Mouse (Mus musculus) yolk sac, embryonic 10.5 days (tissue): Measurements from ENCODE around the gene Kank4.
"Not testable (repeated sequence)": the region's sequence is repeated elsewhere in the genome, so short reads cannot be mapped to it uniquely, and the experiment has no call there.

Experiments used
- DNase-seq: peaks from one replicate; pipeline ENCODE4 v3.0.0-alpha.2; 2017; ENCODE audit warnings: low spot score

The Kank4 gene

DNA sequence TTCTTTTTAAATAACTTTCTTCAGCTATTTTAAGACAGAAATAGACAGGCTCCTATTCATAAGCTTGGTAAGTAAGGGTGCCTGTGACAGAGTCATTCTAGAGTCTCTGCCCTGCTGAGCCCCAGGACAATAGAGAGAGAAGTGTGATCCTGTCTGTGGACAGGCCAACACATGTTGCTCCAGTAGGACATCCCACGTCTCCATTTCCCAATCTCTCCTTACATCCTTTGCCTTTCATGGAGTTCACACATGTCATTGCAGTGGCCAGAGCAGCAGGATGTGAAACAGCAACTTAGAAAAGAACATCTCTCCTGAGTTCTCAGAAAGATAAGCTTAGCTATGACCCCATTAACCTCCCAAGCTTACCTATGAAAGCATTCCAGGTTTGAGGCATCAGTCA lies 14.4 kb upstream of the Kank4 start:
- no peak for DNase-seq

DNA sequence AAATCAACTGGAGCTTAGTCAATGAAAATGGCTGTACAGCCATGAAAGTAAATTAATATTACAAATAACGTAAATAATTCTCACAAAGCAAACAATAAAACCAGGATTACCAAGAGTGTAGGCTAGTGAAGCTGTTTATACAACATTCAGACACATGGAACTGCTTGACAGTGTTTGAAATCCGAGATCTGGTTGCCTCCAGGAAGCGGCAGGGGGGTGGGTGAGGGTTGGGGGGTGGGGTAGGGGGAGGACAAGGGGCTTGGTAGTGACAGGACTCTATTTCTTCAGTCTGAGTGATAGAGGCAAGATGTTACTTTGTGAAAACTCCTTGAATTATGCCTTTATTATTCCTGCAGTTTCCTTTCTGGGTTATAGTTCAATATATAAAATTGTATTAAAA lies 9.4 kb upstream of the Kank4 start:
- no peak for DNase-seq

DNA sequence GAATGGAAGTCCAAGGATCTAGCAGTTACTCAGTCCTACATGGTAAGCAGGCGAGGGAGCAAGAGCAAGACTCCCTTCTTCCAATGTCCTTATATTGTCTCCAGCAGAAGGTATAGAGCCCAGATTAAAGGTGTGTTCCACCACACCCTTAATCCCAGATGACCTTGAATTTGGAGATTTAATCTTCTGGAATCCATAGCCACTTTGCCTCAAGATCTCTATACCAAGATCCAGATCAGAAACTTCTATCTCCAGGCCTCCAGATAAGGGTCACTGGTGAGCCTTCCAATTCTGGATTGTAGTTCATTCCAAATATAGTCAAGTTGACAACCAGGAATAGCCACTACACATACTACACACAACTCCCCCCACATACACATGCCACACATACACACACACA lies 6.4 kb upstream of the Kank4 start, which contains the start of gene I0C0044D17Rik:
I0C0044D17Rik (minus strand) TSS at position 101 of the 400 bp plus-strand sequence.
- not testable (repeated sequence) for DNase-seq

- DNase-seq: no peak
Measured at GRCm38 (mm10) chr4:98823047-98823446, 5.7 kb upstream of the Kank4 start.

DNA sequence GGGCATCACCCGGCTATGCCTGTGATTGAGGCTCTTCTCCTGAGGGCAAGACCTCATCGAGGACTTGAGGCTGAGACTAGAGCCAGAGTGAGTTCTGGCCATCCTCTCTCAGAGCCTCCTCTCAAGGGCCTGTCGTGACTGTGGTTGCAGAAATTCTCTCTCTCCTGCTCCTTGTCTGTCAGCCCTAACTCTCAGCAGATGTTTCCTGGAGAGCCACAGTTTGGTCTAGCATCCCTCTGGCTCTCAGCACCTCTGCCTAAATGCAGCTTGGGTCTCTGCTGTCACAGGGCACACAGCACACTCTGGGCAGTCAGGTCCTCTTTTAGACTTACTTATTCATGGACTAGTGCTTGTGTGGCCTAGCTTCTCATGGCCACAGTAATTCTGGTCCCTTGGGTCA lies 5.1 kb upstream of the Kank4 start:
- no peak for DNase-seq

DNA sequence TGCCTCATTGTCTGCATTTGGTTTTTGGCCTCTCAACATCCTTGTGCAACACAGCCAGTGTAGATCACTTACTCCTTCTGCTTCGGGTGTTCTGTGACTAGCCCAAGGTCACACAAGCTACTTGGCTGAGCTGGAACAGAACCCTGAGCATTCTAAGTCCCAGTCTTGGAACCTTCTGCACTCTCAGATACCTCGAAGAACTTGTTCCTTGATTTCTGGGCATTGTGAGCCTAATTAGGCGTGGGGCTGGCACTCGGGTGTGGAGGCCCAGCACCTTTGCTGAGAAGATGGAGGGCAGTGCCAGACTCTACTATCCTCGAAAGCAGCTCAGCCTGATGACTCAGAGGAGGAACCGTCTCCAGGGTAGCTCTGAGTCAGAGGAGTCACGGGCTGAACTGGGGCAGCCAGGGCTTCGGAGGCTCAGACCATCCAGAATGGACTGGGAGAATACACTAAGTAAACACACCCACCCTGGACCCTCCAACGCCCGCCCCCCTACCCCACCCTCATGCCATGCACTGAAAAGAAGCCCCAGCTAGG lies 1.9 kb upstream of the Kank4 start:
- no peak for DNase-seq

DNA sequence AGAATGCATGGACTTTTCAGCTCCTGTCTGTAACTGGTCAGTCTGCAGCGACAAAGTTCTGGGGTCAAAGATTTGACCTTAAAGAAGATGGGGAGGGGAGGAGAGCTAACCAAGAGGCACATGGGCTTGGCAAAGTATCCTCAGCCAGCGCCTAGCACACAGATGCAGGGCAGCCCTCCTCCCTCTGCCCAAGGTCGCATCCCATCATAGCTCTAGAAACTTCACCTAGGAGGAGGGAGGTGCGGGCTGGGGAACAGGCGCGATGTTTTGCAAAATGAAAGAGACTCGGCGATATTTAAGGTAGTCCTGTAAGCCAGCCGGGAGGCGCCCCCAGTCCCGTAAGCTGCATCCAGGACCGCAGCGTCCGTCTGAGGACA lies 542 bp downstream of the Kank4 start:
- DNase-seq: no peak

- DNase-seq: no peak
Measured at GRCm38 (mm10) chr4:98806306-98806705, 11.0 kb downstream of the Kank4 start.

DNA sequence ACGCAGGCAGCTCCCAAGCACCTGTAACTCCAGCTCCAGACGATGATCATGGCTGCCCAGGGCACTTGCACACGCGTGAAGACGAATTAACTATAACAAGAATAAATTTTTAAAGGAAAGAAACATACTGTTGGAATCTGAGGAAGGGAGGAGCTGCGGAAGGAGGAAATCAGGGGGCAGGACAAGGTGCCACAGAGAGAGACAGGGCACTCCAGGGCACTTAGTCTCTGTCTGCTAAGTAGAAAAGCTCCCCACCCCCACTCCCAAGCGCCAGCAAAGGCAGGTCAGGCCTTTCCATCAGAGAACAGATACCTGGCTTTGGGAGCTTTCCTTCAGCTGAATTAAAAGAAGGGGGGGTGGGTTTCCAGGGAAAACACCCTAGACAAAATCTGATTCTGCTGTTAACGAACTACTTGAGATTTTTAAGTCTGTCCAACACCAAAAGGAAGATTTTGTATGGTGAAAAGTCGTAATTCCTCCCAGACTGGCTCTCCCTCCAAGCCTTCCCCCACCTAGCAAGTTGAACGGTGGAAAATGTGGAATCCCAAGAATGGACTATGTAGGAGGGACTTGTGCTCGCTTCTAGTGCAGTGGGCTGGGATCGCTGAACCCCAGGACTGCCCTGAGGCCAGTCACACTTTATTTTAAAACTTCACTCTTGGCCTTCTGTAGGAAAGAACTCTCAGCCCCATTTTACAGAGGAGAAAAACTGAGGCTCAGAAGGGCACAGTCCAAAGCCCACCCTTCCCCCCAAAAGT lies 11.9 kb downstream of the Kank4 start:
- peak; percentile 24 for DNase-seq

DNA sequence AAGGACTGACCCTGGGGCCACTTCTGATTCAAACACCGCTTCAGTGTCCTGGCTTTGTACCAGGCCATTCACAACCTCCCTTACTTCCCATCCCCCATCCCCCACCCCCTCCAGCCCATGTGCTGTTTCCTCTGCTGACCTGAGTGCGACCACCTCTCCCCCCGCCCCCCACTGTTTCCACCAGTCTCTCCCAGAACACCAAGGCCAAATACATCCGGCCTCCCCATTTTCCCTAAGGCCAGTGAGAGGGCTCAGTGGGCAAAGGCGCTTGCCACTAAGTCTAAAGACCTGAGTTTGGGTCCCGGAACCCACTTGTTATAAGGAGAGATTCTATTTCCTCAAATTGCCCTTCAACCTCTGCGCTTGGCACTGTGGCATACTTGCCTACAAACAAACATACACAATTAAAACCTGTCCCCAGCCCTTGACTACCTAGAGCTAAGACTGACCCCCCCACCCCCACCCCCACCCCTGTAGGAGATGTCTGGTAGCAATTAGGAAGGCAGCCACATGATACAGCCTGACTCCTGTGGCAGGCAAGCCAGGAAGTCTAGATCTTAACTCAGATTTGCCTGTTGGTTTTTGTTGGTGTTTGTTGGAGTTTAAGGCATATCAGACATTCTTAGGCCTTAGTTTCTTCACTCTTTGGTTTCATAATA lies 12.7 kb downstream of the Kank4 start:
- DNase-seq: no peak

- no peak for DNase-seq
Measured at GRCm38 (mm10) chr4:98801775-98802174, 15.6 kb downstream of the Kank4 start.

- DNase-seq: no peak
Measured at GRCm38 (mm10) chr4:98800824-98801223, 16.5 kb downstream of the Kank4 start.

- no peak for DNase-seq
Measured at GRCm38 (mm10) chr4:98796591-98797341, 20.6 kb downstream of the Kank4 start.

DNA sequence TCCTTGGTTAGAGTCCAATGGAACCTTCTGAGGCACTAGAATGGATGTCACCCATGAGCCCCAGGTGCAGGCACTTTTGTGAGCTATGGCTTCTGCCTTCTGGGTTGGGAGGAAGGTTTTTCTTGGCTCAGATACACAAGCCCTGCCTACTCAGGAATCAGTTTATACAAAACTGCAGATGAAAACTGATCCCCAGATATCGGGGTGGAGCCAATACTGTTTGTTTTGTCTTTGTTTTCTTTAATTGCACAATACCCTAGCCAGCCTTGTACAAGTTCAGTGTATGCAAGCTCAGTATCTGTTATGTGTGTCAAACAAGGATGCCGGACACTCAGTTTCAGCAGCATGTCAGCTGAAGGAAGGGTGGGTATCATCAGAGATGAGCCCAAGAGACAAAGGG lies 22.1 kb downstream of the Kank4 start:
- DNase-seq: no peak

GRCm38 (mm10) chr4:98793486-98793885 lies 23.9 kb downstream of the Kank4 start:
- DNase-seq: no peak

- no peak for DNase-seq
Measured at GRCm38 (mm10) chr4:98790721-98791120, 26.6 kb downstream of the Kank4 start.

GRCm38 (mm10) chr4:98789861-98790311 lies 27.5 kb downstream of the Kank4 start:
- DNase-seq: no peak

- DNase-seq: no peak
Measured at GRCm38 (mm10) chr4:98789133-98789765, 28.1 kb downstream of the Kank4 start.

DNA sequence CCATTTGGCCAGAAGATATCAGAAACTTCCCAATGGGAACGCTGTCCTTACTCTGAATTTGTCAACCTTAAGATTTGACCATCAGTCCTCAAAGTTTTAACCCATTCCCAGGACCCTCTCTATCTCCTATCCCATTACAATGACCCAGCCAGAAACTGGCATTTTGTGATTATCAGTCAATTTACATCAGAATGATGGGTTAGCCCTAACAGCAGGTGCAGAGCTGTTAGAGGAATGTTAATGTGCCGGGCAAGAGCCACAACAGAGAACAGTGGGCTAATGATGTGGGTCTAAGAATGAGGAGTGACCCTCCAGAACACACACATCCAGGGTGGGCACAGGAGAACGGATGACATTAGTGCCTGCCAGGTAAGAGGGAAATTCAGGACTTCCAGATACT lies 31.1 kb downstream of the Kank4 start:
- DNase-seq: no peak

DNA sequence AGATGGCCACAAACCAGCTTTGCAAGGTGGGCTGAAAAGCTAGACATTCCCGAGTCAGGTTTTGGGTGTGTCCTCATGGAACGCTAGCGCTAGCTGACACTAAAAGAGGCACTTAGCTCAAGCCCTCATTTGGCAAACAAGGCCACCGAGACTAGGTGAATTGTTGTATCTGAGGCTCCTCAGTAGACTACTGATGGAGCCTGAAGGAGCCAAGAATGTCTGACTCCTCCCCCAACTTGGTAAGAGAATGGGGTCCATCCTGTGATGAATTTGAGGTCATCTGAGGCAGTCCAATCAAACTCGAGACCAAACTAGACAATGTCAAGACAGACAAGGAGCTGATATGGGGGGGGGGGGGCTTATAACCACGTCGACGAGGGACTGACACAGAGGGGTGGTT lies 31.5 kb downstream of the Kank4 start:
- DNase-seq: no peak

DNA sequence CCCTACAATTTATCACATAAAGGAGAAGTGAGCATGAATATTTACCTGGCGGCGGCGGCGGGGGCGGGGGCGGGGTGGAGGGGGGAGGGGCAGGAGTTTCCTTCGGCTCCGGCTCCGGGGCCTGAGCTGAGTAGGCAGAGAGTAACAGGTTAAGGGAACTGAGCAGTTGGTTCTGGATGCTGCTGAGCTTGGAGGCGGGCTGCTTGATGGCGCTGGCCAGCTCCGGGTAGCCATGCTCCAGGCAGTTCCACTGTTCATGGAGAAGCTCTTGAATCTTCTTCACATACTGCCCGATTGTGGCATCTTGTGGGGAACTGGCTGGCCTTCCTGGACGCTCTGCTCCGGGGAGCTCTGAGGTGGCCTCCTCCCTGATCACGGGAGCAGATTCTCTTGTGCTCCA lies 39.1 kb downstream of the Kank4 start:
- DNase-seq: no peak

DNA sequence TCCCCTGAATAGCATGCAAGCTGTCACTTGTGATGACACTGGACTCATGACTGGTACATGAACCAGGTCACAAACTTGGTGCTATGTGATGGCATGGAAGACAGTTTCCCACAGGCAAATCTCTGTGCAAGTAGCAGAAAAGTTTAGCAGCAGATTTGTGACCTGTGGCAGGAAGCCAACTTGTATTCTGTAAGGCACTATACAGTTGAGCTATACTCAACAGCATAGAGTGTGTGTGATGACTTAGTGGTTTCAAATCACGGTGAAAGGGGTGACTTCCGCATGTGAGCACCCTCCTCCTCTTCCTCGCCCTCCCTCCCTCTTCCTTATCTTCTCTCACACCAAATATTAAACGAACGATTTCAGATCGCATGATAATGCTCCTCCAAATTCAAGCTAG lies 39.9 kb downstream of the Kank4 start:
- DNase-seq: no peak
